Mouse (Mus musculus) lung, adult 18-20 months (tissue): Measurements from ENCODE around the gene Eif4e.

Experiments used
- DNase-seq, 2 experiments: peaks; one replicate each; pipeline ENCODE4 v3.0.0; 2022; ENCODE audit warnings: mixed read lengths in 2 of 2

The Eif4e gene

GRCm38 (mm10) chr3:138588001-138588400, 62.0 kb downstream of the Eif4e start:
- no peak for DNase-seq

DNA sequence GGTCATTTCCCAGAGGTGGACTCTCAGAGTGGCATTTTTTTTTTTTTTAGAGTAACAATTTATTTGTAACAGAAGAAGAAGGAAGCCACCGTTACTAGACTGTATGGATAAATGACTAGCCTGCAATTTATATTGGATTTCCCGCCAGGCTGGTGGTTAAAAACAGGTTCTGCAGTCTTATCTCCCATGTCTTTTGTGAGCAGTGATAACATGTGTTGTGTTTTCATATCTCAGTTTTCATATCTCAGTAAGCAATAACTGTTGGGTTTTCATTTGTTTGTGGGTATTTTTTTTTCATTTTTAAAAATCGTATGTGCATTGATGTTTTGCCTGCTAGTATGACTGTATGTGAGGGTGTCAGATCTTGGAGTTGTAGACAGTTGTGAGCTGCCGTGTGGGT, 65.0 kb downstream of the Eif4e start:
- DNase-seq: no peak

- no peak for DNase-seq
Observed at GRCm38 (mm10) chr3:138591806-138592365, 65.9 kb downstream of the Eif4e start.

DNA sequence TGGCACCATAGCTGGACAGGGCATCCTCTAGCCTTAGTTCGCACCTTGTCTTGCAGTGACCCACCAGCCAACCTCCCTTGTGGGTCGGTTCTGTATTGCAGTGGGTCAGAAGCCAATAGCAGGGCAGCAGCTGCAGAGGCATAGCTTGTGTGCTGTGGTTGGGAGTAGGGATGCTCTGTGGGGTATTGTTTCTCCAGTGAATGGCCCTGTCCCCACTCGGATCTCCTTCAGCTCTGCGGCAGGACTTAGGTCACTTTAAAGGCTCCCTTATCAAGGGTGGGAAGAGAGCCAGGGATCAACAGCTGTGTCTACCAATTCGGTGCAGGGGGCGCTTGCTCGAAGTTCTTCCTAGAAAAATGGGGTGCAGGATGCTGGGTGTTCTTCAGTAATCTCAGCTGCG, 67.2 kb downstream of the Eif4e start:
- DNase-seq: no peak

DNA sequence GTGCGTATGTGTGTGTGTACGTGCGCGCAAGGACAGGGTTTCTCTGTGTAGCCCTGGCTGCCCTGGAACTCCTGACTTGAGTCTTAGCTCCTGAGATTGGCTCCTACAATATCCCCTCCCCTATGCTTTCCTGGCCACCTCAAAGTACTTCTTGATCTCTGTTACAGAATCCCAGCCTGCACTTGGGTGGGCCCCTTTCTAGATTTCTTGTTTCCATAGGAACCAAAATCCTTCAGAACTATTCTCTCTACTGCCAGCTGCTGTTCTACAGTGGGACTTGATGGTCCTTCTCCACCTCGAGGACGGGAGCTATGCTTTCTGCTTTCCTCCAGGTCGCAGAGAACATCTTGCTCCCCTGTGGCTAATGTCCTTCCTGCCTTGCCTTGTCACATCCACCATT, 67.9 kb downstream of the Eif4e start:
- no peak for DNase-seq

DNA sequence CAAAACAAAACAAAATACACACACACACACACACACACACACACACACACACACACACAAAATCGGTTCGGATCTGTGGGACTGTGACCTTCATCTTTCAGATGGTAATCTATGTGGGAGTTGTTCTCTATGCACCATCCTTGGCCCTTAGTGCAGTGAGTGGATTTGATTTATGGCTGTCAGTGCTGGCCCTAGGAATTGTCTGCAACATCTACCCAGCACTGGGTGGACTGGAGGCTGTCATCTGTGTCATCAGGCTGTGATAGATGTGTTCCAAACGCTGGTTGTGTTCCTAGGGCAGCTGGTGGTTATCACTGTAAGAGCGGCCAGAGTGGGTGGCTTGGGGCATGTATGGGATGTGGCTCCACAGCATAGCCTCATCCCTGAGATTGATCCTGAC, 75.1 kb downstream of the Eif4e start:
- no peak for DNase-seq

DNA sequence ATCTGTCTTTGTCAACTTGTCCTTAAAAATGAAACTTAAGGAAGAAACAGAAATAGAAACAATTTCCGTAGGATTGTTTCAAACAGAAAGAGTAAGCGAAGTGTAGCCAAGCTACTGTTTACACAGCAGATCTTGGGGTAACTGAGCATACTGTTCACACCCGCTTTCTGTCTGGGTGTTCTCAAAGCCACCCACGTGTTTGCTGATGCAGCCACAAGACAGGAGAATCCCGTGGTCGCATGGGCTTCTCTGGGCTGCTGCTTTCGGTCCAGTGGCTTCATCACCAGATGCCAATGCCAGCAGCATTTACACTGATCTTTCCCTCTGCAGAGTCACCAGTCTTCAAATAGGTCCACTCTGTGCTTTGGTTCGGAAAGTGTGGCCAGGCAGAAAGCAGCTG, 79.2 kb downstream of the Eif4e start:
- no peak for DNase-seq

DNA sequence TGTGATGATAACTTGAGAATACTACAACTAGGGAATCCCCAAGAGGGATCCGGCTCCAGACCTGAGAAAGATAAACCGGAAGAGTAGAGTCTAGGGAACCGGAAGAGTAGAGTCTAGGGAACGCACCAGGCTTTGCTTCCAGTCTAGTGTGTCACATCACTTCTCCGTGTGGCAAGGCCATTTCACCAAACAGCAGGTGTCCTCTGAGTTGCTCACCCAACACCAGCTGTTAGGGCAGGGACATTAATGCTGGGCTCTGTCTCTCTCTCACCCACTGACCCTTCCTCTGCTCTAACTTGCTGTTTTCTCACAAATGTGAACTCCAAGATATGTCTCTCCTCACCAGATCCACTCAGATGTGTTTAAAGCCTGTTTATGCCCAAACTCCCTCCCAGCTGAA, 82.7 kb downstream of the Eif4e start:
- no peak for DNase-seq
